Mouse (Mus musculus): ENCODE data around the gene Cep295nl.
A peak's percentile ranks its signal among the peaks of the same experiment; 100 is the strongest.

Cep295nl gene

GRCm38 (mm10) chr11:118355205-118355604, 12.9 kb upstream of the Cep295nl start:
- ATAC-seq (ENCODE audit: low TSS enrichment) = peak; percentile 91

DNA sequence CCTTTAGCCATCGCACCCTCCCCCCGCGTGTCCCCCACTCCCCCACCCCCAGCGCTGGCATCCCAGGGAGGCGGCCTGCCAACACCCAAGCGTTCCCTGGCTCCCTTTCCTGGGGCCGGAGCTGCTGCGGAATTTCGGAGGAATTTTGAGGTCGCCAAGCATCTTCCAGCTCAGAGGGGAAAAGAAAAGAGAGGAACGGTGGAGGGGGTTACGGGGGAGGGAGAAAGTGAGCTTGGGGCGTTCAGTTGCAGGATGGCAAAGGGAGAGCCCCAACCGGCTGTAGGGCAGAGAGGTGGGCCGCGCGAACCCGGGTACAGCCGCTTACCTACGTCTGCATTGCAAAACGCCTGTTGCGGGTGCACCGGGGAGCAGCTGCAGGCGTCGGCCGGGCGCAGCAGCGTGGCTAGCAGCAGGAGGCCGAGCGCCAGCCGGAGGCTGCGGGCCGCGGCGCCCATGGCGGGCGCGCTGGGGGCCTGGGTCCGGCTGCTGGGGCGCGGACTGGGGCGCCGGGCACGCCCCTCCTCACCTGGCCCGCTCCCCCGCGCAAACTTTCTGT, 12.4 kb upstream of the Cep295nl start:
- ATAC-seq (ENCODE audit: low TSS enrichment) = 0 out of 2 replicates have a peak, but pooled peaks have one; percentile 22

DNA sequence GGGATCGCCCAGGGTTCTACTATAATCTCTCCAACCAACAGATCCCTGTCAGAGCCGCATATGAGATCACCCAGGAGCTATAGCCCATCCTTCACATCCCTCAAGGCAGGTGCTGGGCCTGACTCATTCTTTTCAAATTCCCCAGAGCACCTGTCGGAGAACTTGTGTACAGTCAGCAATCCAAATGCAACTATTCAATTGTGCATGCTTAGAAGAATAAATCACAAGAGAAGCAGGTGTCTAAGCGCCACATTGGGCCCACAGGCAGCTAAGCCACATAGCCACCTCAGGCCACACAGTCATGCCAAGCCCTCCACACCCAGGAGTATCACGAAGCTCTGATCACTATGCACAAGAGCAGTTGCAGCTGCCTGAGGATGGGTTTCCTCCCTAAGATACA, 7.2 kb upstream of the Cep295nl start:
- ATAC-seq (ENCODE audit: low TSS enrichment) = no peak

GRCm38 (mm10) chr11:118348877-118349276, 6.6 kb upstream of the Cep295nl start:
- ATAC-seq (ENCODE audit: low TSS enrichment) = no peak

- no peak for ATAC-seq (ENCODE audit: low TSS enrichment)
Measured at GRCm38 (mm10) chr11:118348419-118348818, 6.1 kb upstream of the Cep295nl start.

- no peak for ATAC-seq (ENCODE audit: low TSS enrichment)
Measured at GRCm38 (mm10) chr11:118347911-118348310, 5.6 kb upstream of the Cep295nl start.

DNA sequence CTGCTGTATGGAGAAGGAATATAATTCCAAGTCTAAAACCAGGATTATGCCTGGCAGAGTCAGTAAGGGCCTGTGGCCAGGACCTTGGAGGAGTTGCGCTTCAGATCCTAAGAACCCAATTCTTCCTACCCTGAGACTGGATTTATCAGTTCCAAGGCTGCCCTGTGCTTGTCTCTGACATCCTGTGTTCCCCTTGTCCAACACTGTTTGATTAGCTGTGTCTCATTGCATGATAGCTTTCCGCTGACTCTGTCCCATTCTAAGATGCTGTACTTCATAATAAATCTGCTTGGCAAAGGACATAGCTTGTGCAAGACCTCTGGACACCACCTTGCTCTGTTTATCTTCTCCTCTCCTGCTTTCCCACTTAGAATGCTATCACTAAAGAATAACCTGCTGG, 5.1 kb upstream of the Cep295nl start:
- no peak for ATAC-seq (ENCODE audit: low TSS enrichment)

- ATAC-seq (ENCODE audit: low TSS enrichment) = no peak
Measured at GRCm38 (mm10) chr11:118346395-118347096, 4.2 kb upstream of the Cep295nl start.

DNA sequence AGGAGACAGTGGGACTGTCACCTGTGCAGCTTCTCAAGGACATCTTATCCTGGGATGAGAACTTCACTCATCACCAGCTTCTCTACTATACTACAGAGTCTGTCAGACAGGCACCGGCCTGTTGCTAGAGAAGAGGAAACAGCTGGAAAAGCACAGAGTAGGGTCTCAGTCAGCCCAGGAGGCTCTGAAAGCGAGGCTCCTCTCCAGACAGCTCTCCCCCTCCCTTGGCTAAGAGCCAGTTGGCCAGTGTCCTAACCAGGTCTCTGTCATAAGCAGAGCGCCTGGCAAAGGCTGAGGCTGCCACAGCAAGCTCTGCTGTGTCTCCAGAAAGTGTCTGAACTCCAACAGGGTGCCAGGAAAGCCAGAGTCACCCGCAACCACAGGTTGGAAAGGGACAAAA, 3.4 kb upstream of the Cep295nl start:
- ATAC-seq (ENCODE audit: low TSS enrichment) = no peak

- ATAC-seq (ENCODE audit: low TSS enrichment) = no peak
Measured at GRCm38 (mm10) chr11:118343629-118344028, 1.3 kb upstream of the Cep295nl start.

- ATAC-seq (ENCODE audit: low TSS enrichment) = peak; percentile 96
Measured at GRCm38 (mm10) chr11:118337491-118338168, 4.7 kb downstream of the Cep295nl start.

GRCm38 (mm10) chr11:118333431-118333830, 8.9 kb downstream of the Cep295nl start:
- ATAC-seq (ENCODE audit: low TSS enrichment) = no peak

DNA sequence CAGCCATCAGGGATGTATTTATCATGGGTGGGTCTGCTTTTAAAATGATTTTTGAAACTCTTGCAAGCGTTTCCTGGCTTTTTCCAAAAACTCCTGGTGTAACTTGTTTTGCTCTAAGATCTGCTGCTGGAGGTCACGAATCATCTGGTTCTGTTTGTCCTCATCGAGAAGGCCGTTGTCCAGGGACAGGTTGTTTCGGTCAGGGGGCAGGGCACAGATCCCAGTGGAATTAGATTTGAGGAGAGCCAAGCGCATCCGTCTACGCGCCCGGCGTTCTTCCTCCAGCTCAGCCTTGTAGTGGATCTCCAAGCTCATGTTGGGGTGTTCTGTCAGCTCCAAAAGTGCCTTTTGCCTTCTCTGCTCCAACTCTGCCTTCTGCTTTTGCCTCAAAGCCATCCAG, 9.9 kb downstream of the Cep295nl start:
- no peak for ATAC-seq (ENCODE audit: low TSS enrichment)

- no peak; the same call in 1 of the 2 replicates for ATAC-seq (ENCODE audit: low TSS enrichment)
Measured at GRCm38 (mm10) chr11:118330777-118331176, 11.5 kb downstream of the Cep295nl start.

DNA sequence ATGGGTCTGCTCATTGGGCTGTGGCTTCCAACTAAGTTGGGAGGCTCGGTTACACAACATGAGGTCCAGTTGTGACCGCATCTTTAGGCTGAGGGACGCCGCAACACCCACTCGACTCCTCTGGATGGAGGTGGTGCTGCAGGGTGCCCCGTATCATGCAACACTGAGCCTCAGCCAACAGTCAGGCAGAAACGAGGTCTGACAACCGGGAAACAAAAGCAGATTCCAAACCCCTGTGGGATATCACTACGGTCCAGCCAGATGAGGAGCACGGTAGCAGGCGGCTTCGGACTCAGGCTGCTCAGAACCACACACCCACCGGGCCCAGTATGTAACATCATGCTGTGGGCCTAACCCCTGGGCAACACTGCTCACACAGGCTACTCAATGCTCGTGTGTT, 11.9 kb downstream of the Cep295nl start:
- peak; percentile 3; the same call in 1 of the 2 replicates for ATAC-seq (ENCODE audit: low TSS enrichment)

DNA sequence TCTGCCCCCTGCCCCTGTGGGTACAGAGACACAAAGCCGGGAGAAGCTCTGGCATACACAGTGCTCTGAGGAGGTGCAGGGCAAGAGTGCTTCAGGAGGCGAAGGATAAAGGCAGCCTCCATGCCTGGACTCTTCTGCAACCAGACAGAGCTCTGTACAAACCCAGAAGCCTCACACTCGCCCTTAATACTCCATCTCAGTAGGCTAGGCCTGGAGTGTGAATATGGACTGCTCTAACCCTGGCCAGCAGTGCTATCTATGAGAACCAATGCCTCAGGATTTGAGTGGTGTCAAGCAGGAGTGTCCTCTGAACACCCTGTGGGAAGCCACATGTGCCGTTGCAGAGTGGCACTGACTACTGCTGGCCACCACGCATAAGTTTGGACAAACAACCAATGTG, 13.4 kb downstream of the Cep295nl start:
- no peak for ATAC-seq (ENCODE audit: low TSS enrichment)

GRCm38 (mm10) chr11:118328511-118328910, 13.8 kb downstream of the Cep295nl start:
- no peak for ATAC-seq (ENCODE audit: low TSS enrichment)

GRCm38 (mm10) chr11:118326991-118327971, 15.0 kb downstream of the Cep295nl start:
- peak; percentile 79 for ATAC-seq (ENCODE audit: low TSS enrichment)

DNA sequence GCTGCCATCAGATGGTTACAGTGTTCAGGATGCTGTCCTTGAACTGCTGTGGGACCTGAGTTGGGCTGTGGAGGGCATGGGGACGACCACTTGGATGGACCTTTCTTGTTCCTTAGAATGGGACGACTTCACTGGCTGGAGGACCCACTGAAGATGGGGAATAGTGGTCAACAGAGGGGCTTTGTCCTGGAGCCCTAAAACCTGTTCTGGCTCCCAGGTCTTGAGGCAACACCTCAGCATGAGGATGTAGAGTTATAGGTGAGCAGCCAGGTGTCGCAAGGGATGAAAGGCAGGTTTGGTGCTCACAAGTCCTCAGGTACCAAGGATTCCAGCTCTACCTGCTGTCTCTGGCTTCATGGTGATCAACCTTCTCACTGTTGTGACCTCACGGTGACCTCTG, 15.8 kb downstream of the Cep295nl start:
- ATAC-seq (ENCODE audit: low TSS enrichment) = no peak

DNA sequence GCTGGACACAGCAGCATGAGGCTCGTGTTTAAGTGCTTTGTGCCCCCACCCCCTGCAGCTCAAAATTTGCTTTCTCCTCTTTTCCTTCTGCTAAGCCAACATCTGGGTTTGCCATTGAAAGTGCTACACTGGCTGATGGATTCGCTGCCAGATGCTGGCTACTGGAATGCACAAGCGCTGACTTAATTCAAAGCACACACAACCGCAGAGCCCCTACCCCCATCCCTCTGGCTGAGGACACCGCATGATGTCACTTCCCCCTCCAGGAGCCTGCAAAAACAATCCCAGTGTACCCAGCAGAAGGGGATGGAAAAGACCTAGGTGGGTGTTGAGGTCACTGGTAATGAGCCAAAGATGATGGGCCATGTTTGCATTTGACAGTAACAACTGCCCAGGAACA, 17.8 kb downstream of the Cep295nl start:
- ATAC-seq (ENCODE audit: low TSS enrichment) = no peak

GRCm38 (mm10) chr11:118323974-118324373, 18.3 kb downstream of the Cep295nl start:
- no peak for ATAC-seq (ENCODE audit: low TSS enrichment)

GRCm38 (mm10) chr11:118322647-118323046, 19.7 kb downstream of the Cep295nl start:
- no peak for ATAC-seq (ENCODE audit: low TSS enrichment)

Data from frontal cortex, adult (tissue).